Mouse (Mus musculus): Measurements from ENCODE around the gene Pgbd5.

DNA sequence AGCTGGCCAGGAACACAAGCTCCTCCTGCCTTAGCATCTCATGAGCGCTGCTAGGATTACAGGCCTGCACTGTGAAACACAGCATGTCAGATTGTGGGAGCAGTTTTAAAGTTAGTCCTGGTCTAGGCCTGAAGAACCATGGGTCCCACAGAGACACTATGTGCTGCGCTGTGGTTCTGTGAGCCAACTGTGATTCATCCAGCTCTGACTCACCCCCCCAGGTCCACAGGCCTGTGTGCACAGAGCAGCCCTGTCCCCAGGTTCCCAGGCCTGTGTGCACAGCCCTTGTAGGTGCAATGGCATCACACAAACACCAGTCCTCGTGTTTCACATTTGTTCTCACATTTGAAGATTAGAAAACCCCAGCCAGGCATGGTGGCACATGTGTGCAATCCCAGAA is 108.4 kb downstream of the Pgbd5 start:
- TF ChIP-seq POLR2A (IDR thresholded peaks at IDR 0.05; ENCODE audit: borderline replicate concordance, control insufficient read depth, low read depth, low read length) (no peak), CTCF (IDR thresholded peaks at IDR 0.05; ENCODE audit: control insufficient read depth, insufficient read depth, low read length) (no peak)
